Mouse (Mus musculus): ENCODE measurements at regions not wholly inside any gene's neighbourhood (a gene's known extent, or its start where the extent isn't known, plus 50 kb on each side); places are given as distances from the start of the nearest gene placed in this dataset.
"Not testable (repeated sequence)": the region's sequence is repeated elsewhere in the genome, so short reads cannot be mapped to it uniquely, and the experiment has no call there.

- peak; percentile 48 to 58 for DNase-seq (ENCODE audit: low spot score in 2 of 2)
These were observed 84.5 kb downstream of the Fam43a start for GRCm38 (mm10) chr16:30683986-30684385.

- DNase-seq (ENCODE audit: low spot score in 2 of 2): no peak
These were observed 87.0 kb downstream of the Fam43a start for GRCm38 (mm10) chr16:30686536-30686935.

DNA sequence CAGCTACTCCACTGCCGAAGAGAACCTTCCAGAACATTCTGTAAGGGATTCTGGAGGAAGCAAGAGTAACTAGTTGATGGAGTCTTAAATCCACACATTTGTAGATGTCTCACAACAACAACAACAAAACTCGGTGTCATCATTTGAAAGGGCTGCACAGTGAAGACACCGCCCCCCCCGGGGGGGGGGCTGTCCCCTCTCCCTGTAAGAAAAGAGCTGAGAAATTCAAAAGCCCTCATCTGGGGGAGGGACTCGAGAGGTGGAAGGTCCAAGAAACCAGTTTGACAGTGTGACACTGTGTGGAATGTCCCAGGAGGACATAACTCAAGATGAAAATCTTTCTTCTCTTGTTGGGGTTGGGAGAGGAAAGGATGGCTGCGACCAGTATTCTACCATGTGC, 87.7 kb downstream of the Fam43a start:
- DNase-seq (ENCODE audit: low spot score in 2 of 2): no peak

GRCm38 (mm10) chr16:30687682-30688081, 88.2 kb downstream of the Fam43a start:
- DNase-seq (ENCODE audit: low spot score in 2 of 2): no peak

GRCm38 (mm10) chr16:30690531-30690930, 91.0 kb downstream of the Fam43a start:
- no peak for DNase-seq (ENCODE audit: low spot score in 2 of 2)

DNA sequence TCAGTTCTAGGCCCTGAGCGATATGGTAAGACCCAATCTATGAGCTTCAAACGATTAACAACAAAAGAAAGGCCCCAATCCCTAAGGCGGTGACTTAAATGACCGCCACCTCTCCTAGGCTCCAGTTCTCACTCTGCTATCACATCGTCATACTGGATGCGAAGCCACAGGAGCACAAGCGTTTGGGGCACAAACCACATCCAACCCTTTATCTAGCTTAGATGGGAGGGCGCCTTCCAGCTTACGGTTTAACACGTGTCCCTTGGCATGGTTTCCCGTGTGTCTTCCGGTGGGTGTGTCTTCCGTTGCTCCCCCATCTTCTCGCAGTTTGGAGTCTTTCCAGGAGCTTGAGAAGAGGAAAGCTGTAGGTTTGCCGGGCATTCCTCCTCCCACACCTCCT, 92.4 kb downstream of the Fam43a start:
- DNase-seq (ENCODE audit: low spot score in 2 of 2): no peak

GRCm38 (mm10) chr16:30692541-30693141, 93.1 kb downstream of the Fam43a start:
- DNase-seq (ENCODE audit: low spot score in 2 of 2): no peak

- no peak for DNase-seq (ENCODE audit: low spot score in 2 of 2)
These were observed 93.7 kb downstream of the Fam43a start for GRCm38 (mm10) chr16:30693206-30693605.

DNA sequence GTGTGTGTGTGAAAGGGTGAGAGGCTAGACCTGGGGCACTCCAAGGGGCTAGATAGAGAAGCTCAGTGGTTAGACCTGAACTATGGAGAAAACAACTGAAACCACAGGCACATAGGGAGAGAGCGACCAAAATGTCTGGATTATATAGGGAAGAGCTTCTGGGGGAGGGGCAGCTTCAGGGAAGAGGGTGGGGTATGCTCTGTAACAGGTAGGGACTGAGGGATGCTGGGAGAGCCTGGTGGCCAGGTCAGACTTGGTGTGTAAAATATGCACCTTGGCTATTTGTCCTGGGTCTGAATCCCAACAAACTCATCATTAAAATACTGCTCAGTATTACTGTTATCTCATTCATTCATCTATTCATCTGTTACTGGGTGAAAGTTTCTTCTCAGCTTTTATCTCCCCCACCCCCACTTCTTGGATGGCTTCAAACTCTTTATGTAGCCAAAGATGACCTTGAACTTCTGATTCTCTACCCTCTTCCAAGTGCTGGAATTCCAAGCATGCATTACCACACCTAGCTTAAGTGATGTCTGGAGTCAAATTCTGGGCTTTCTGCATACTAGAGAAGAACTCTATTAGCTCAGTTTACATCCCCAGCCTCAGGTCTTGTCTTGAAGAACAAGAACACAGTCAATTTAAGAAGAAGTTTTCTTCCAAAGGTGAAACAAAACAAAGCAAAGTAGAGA, 94.5 kb downstream of the Fam43a start:
- no peak for DNase-seq (ENCODE audit: low spot score in 2 of 2)

DNA sequence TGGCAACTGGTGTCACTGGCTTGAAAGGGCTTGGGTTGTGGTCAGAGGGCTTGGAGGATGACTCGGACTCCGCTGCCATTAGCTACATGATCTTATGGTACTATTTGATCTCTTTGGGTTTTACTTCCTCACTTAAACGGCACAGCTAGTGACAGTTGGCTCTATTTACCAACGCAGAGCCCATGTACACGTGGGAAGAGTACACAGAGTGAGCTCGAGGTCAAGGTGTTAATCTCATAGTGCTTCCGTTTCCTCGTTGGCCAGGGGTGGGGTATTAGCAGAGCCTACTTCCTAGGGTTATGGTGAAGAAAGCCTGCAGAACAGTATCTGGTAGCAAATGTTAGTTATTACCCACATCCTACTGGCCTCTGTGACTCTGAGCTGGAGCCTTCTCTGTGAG, 96.2 kb downstream of the Fam43a start:
- DNase-seq (ENCODE audit: low spot score in 2 of 2): no peak

GRCm38 (mm10) chr16:30697209-30697608, 97.7 kb downstream of the Fam43a start:
- no peak for DNase-seq (ENCODE audit: low spot score in 2 of 2)

DNA sequence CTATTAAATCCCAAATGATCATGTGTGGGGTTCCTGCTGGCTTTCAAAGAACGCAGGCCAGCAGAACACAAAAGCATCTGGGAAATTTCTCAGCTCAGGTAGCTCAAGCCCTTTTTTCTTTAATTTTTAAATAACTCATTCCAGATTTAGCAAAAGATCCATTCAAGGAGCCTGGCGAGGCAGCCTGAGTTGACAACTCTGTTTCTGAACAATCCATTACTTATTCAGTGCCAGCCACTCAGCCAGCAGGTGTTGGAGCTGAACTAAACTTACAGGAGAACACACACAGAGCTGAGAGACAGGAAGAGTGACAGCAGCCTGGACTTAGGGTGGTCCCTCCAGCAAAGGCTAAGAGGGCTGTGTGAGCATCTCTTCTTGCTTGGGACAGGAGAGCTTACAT, 98.3 kb downstream of the Fam43a start:
- DNase-seq (ENCODE audit: low spot score in 2 of 2): no peak

DNA sequence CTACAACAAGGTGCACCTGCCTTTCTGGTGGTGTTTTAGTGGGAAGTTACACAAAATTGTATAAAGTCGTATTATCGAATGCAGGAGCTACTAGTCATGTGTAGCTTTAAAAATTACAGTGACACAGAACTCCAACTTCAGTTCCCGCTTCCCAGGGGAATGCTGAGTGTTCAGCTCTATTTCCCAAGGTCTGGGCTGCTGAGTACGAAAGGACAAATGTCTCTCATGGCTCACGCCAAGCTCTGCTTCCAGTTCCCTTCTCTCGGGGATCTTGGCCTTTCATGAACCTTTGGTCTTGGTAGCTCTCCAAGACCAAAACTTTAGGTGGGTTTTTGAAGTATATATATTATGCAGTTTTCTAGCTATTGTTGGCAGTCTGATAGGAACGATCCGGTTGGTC, 104.3 kb downstream of the Fam43a start:
- no peak for DNase-seq (ENCODE audit: low spot score in 2 of 2)

GRCm38 (mm10) chr16:30709501-30709900, 110.0 kb downstream of the Fam43a start:
- no peak for DNase-seq (ENCODE audit: low spot score in 2 of 2)

DNA sequence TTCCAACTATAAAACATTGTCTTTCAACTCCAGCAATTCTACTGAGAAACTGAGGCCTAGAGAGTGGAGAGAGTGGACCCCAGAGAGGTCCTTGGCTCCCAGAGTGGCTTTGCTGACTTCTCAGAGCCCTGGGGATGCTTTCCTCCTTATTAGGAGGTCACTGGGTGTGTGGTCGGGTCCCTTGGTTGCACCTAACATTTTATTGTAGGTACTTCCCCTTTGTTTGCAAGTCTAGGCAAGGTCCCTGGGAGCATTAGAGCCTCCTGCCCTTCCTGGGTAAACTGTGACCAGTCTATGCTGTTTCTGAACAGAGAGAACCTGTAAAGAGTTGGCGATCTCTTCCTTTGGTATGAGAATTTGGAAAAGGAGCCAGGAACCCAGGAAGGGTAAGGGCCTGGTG, 110.5 kb downstream of the Fam43a start:
- no peak for DNase-seq (ENCODE audit: low spot score in 2 of 2)

DNA sequence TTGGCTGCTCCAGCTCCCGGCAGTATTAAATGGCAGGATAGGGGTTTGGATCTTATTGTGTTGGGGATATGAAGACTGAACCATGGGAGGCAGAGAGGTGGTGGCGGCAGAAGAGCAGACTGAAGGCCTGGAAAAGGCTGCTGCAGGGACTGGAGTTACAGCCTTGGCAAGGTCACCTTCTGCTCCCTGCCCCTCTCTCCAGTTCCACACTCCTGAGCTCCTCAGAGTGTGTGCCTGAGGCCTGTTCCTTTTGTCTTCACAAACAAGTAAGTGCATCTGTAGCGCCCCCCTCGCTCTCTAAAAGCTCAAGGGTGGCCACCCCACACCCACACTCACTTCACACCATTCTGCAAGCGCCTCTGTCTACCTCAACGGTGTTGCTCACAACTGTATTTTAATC, 113.0 kb downstream of the Fam43a start:
- no peak for DNase-seq (ENCODE audit: low spot score in 2 of 2)

GRCm38 (mm10) chr16:30717577-30717976, 118.1 kb downstream of the Fam43a start:
- not testable (repeated sequence) for DNase-seq (ENCODE audit: low spot score in 2 of 2)

- no peak for DNase-seq (ENCODE audit: low spot score in 2 of 2)
These were observed 121.3 kb downstream of the Fam43a start for GRCm38 (mm10) chr16:30720791-30721190.

DNA sequence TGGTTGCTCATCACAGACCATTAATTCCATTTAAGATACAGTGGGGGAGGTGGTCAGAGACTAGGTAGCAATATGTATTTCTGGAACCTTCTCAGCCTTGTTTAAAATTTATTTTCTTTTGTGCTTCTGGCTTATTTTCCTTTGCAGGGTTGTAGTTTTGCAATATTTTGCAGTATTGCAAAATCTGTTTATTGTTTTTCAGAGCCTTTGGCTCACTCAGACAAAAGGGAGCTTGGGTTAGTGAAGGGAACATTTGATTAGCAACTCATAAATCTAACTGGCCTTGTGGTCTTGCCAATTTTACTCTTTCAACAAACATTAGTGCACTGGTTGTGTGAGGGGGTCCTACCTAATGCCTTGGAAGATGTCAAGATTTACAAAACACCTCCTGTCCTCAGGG, 121.7 kb downstream of the Fam43a start:
- DNase-seq (ENCODE audit: low spot score in 2 of 2): no peak

DNA sequence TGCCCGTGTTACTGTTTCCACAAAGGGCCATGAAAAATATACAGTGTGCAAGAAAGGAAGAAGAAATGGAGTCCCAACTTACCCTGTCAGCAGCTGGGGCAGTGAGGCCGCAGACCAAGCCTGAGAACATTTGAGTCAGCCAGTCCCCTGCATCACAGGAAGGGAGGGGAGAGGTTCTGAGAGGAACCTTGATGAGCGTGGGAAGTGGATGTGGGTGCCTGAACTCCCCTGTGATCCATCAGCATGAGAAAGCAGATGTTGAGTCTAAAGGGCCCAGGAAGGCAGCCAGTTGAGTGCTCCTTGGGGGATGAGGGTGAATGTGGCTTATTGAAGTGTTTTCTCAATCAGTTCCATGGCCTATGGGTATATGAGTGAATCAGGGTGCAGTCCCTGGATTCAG, 122.8 kb downstream of the Fam43a start:
- no peak for DNase-seq (ENCODE audit: low spot score in 2 of 2)

DNA sequence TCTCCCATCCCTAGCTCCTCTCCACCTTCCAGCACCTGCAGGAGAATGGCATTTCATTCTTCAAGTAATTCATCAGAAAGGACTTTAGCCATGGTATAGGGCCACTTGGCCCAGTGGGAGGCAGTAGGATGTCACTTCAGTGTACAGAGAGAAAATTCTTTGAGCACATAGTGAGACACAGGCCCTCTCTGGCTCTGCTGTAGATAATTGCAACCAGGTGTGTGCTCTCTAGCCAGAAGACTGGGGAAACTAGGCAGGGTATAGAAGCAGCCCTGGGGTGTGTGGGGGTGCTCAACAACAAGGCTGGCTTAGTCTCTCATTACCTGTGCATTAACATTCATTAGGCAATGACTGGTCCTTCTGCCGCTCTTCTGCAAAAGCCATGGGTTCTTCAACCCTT, 125.1 kb downstream of the Fam43a start:
- no peak for DNase-seq (ENCODE audit: low spot score in 2 of 2)

- DNase-seq (ENCODE audit: low spot score in 2 of 2): no peak
These were observed 133.4 kb downstream of the Fam43a start for GRCm38 (mm10) chr16:30732770-30733415.

DNA sequence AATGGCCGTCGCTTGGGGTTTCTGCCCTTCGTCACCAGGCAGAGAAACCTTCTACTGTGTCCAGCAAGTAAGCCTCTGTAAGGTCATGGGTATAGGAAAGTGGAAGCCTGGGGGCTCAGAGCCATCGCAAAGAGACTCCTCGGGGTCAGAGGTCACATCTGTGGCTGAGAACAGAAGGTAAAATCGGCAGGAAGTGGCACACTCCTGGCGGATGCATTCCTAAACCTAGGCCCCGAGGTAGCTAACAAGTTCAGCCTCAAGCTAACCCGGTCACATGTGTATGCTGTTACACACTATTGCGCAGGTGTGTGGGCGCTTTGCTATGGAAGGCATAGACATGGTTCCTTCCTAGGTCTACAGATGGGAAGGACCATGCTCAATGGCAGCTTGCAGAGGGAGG, 134.0 kb downstream of the Fam43a start:
- DNase-seq (ENCODE audit: low spot score in 2 of 2): no peak
